Mouse (Mus musculus) megakaryocyte-erythroid progenitor cell, adult 5-6 weeks (primary cell): Measurements from ENCODE around the gene Mtus2. TPM values are rescaled to one million over a fixed set of nuclear protein-coding genes. Genes with fewer than 3 reads are reported as not detected.

Source experiments
- ATAC-seq: replicated peaks from 2 replicates; pipeline ENCODE4 v1.8.0; 2016; ENCODE audit warnings: mild to moderate bottlenecking, inconsistent platforms; ENCODE audit not compliant: severe bottlenecking, poor library complexity, low FRiP score, low TSS enrichment
- total RNA-seq, 2 experiments: library from RNA; stranded (forward) in 1 of 2; stranded (reverse) in 1 of 2; fragments of 200-1000, 215-1000 nt in 1 of 2; fragments of >200 nt in 1 of 2; fragmentation: Nextera tagmentation in 1 of 2; gene quantifications; 2 replicates each; pipeline ENCODE4 v1.2.3; 2014 to 2017

Mtus2 gene
- total RNA-seq, 2 experiments from 2014 or later, result 1.5 to 1.8 TPM

DNA sequence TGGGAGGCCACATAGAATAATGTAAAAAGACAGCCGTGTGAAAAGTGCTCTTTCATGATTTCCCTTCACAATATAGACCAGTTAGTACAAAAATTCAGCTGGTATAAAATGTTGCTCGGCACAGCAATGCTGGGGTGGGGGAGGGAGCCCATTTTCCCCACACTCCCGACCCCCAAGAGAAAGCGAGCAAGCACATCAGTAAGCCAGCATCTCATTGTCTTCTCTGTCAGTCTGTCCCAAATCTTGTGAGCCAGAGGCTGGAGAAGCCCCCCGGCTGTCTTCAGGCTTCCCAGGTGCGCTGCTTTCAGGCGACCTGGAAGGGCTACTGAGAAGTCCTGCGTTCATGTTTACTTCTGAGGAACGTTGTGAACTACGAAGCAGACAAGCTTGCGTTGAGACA, 699 bp upstream of the Mtus2 start:
- no peak for ATAC-seq

GRCm38 (mm10) chr5:147957592-147958271, 612 bp downstream of the Mtus2 start:
- no peak; the same call in 1 of the 2 replicates for ATAC-seq

DNA sequence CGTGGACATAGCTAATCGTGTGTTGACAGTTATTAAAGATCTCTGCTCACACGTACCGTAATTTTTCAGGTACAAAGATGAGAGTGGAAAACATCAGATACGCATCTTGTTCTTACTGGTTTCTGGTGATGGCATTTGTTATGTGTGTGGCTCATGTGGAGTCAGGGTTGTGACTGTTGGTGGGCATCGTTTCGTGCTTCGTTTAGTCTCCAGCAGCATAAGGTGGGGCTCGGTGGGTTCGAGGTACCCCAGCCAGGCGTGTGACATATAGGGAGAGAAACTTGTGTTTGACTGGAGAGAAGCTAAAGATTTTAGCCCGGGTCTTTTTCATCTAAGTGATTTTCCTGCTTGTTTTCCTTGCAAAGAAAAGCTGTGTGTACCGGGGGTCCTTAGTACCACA, 1.4 kb downstream of the Mtus2 start:
- no peak for ATAC-seq

DNA sequence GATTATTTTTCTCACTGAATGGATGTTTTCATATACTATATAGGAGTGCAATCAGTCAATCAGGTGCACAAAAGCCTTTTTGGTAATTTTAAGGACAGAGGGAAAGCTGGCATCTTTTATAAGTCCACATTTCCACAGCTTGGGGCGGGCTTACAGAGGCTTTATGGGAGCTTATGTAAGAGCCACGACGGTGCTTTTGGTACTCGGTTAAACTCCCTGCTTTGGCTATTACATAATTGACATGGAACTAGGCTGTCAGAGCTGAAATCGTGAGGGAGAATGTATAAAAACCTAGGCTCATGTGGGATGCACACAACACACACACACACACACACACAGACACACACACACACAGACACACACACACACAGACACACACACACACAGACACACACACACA, 2.0 kb downstream of the Mtus2 start:
- no peak for ATAC-seq

DNA sequence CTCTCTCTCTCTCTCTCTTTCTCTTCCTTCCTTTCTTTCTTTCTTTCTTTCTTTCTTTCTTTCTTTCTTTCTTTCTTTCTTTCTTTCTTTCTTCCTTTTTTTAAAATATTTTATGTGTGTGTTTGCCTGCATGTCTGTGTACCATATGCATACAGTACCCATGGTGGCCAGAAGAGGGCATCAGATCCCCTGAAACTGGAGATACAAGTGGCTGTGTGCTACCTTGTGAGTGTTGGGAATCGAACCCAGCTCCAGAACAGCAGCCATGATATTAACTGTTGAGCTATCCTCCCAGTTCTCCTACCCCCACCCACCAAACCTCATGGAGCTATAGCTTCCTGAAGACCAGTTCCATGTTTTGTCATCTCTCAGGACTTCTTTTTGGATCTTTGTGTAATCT, 3.7 kb downstream of the Mtus2 start:
- no peak for ATAC-seq

GRCm38 (mm10) chr5:147963820-147964580, 6.9 kb downstream of the Mtus2 start:
- ATAC-seq, result no peak

- ATAC-seq, result no peak
These were observed 7.7 kb downstream of the Mtus2 start for GRCm38 (mm10) chr5:147964776-147965175.

GRCm38 (mm10) chr5:147966646-147967045, 9.5 kb downstream of the Mtus2 start:
- no peak for ATAC-seq

DNA sequence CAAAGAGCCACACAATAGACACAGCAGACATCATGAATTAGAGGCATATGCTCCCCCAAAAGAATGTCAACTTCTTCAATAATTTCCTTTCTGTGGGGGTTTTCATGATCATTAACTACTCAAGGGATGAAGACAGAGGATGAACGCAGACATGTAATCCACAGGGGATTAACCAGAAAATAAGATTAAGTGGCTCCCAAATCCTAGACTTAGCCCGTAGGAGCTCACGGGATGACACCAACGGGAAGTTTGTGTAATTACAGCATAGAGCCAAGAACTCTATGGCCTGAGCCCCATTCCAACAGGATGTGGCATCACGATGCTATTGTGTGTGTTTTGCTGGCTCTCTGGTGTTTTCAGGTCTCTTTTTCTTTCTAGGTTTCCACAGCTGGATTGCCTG, 12.4 kb downstream of the Mtus2 start:
- ATAC-seq, result no peak

DNA sequence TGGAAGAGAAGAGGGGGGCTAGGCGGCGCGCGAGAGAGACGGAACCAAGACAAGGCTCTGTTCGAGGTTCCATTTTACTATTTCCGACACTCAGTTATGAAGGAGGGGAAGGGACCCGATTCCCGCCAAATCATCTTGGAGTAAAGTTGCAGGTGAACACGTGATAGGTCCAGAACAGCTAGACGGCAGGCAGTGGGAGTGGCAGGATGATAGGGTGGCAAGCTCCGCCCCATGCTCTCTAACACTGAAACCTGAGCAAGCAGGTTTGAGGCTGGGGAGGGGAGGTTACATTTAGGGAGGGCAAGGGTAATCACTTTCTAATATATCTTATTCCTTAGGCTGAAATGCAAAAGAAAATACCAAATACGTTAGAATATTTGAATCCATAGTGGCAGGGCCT, 18.9 kb downstream of the Mtus2 start:
- no peak for ATAC-seq

DNA sequence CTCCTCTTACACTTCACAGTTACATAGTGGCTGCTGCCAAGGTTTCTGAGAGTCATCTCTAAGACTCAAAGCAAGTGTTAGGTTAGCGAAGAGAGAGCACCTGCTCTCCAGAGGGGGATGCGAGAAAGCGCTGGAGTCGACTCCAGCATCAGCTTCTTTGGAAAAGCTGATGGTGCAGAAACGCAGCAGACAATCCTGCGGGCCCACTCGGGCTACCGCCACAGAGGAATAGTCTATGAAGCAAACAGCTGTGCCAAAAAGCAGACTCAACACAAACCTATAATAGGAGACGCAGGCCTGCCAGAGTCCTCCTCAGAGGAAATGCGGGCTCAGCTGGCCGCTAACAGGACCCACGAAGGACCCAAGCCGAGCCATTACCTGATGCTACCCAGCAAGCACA, 23.5 kb downstream of the Mtus2 start:
- no peak for ATAC-seq

GRCm38 (mm10) chr5:147990289-147990688, 33.2 kb downstream of the Mtus2 start:
- no peak for ATAC-seq

GRCm38 (mm10) chr5:147990775-147991174, 33.7 kb downstream of the Mtus2 start:
- no peak for ATAC-seq

DNA sequence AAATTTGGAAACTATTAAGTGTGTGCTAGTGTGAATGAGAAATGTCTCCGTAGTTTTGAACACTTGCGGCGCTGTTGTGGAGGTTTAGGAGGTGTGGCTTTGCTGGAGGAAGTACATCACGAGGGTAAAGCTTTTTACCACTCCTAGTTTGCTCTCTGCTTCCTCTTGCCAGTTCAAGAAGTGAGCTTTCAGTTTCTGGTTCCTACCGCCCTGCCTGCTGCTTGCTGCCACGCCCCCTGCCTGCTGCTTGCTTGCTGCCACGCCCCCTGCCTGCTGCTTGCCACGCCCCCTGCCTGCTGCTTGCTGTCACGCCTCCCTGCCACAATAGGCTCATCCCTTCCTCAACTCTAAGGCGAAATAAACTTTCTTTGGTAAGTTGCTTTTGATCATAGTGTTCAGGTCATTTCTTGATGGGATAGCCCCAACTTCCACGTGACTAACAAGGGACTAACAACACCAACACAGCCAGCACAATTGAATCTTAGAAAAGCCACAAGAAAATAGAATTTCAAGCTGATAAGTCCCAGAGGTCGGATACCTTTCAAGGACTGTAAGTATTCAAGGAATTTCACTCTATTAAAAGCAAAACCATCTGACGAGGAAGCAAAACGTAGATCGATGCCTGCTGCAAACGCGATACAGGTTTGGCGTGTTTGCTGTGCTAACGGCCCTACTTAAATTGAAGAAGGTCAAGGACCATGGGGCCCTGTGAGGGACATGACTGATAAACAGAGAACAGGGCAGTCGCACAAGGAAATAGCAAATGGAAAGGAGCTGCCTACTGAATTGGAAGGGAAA, 35.7 kb downstream of the Mtus2 start:
- ATAC-seq, result peak; percentile 99

- no peak for ATAC-seq
These were observed 48.1 kb downstream of the Mtus2 start for GRCm38 (mm10) chr5:148005263-148005662.

GRCm38 (mm10) chr5:148012156-148012555, 55.0 kb downstream of the Mtus2 start:
- no peak for ATAC-seq

DNA sequence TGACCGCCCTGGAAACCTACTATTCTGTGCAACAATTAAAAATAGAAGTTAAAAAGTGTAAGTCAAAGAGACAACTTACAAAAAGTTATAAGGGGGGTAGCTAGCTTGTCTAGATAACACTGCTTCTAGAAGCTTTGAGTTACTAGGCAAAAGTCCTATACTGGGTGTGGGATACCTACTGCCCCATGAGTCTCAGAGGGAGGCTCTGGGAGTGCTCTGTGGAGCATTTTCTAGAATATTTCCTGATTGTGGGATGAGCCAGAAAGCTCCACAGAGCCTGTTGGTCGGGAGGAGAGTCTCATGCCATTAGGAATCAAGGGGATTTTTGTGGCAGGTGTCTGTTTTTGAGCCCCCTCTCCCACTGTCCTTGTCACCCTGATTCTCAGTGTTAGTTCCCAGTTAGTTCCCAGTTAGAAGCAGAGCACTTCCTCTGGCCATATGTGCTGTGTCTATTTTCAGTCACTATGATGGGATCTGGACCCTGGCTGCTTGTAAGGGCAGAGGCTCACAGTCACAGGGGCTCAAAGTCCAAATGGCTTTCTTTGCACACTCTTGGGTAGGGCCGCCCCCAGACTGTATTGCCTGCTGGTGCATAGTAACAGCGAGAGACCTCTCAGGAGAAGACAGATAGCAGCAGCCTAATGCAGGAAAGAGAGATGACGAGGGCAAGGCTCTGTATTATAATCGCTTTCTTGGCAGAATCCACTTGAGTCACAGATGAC, 57.2 kb downstream of the Mtus2 start:
- ATAC-seq, result no peak

GRCm38 (mm10) chr5:148015383-148015782, 58.3 kb downstream of the Mtus2 start:
- peak; percentile 62 for ATAC-seq

DNA sequence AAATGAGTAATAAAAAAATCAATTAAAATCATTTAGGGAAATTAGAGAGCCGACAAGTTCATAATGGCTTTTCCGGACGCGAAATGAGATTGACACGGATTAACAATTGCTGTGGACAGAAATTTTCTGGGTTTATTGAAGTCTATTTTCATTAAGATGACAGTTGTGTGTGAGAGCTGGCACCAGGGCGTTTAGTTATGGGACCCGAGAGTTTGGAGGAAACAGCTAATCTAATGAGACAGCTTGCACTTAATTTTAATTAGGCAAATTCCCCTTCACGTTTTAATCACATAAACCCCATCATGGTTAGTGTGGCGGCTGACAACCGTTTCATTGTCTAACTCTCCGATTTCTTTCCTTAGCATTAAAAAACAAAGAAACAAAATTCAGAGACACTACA, 60.3 kb downstream of the Mtus2 start:
- ATAC-seq, result no peak

GRCm38 (mm10) chr5:148022784-148023183, 65.7 kb downstream of the Mtus2 start:
- no peak for ATAC-seq
